Mouse (Mus musculus): ENCODE results near the gene Crip2. TPM values are rescaled to one million over a fixed set of nuclear protein-coding genes. Genes with fewer than 3 reads are reported as not detected.
A peak's percentile ranks its signal among the peaks of the same experiment; 100 is the strongest.

Crip2 gene
- total RNA-seq (2021): 10 to 100 TPM; 93.0 to 95.4 TPM

DNA sequence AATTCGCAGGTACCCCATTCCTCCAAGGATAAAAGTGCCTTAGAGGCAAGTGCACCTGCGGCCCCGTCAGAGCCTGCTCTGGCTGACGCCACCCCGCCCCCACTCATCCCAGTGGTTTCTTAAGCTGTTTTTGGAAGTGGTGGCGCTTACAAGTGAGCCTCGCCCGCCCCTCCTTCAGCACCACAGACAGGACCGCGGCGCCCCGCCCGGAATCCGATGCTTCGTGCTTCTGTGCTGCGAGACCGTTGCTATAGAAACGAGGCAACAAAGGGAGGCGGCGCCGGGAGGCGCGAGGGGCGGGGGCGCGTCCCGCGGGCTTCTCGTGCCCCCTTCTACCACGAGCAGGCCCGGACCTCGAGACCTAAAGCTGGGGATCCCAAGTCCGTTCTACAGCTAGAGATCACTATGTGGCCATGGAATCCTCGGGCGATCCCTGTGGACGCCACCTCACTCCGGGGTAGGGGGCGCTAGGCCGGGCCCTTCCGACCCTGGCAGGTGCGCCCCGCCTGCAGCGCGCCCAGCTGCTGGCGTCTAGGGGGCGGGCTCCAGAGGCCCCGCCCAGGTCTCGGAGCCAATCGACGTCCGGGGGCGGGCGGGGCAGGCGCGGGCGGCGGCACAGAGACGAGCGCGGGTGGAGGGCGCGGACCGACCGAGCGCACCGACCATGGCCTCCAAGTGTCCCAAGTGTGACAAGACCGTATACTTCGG lies at the start of gene Crip2:
Gene Crip2 (plus strand): TSS at position 329 of the 708 bp plus-strand sequence.
- DNase-seq: peak; percentile 89 to 91

DNA sequence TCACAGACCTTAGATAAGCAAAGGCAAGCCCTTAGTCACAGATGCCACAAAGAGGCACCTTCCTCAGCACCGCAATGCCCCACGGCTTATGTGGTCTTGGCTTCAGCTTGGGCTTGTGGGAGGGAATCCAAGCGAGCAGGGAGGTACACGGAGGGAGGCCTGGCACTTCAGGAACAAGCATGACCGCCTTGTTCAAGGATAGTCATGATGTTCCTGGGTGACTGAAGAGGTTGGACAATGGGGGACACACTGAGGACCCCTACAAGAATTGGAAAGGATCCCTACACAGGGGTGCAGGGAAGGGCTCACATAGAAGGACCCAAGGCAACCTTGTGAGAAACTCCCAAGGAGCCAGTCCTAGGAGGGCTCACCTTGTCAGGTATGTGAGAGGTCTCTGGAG lies 43.0 kb upstream of the Crip2 start:
- no peak for DNase-seq

DNA sequence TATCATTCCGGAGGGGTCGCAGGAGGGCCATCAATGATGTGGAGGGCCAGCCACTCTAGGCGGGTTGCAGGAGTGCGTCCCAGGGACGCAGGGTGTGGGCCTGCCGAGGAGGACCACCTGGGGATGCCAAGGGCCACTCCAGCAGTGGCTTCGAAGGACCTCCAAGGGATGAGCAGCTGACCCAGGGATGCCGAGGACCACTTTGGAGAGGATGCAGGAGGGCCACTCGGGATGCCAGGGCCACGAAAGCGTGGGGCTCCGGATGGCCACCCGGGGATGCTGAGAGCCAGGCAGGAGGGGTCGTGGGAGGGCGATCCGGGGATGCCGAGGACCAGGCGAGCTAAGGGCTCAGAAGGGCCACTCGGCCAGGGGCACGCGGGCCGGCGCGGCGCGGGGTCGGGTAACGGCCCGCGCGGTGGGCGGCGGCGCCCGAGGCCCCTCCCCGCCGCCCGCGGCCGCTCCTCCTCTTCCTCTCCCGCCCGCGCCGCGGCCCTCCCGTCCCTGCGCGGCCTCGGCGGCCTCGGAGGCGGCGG lies 42.2 kb upstream of the Crip2 start, which contains the start of gene Mta1:
Gene Mta1 (plus strand): TSS at position 530 of the 533 bp plus-strand sequence.
- no peak for DNase-seq

DNA sequence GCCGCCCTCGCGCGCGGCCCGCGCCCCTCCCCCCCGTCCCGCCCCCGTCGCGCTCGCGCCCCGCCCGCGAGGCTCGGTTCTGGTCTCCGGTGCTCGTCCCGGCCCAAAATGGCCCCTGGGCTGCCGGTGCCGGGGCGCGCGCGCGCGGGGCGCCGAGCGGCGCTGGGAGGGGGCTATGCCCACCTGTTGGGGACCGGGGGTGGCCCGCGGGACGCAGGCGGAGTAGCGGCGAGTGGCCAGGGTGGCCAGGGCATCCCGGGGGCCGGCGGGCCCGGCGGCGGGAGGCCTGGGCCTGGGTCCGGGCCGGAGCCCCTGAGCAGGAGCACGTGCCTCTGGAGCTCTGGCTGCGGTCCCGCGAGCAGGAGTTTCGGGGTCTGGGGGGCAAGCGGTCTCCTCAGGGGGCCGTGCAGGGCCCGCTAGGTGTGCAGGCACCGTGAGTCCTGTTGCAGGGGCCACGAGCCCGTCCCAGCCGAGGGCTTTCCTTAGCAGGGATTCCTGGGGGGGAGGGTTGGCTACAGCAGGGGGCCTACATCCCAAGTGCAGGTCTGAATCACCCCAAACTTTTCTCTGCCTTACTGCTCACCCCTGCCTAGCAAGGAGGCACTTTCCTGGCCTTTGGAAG lies 41.4 kb upstream of the Crip2 start:
- no peak for DNase-seq

- DNase-seq: no peak
Measured at GRCm38 (mm10) chr12:113099470-113100237, 40.4 kb upstream of the Crip2 start.

- DNase-seq: no peak
Measured at GRCm38 (mm10) chr12:113100448-113101076, 39.5 kb upstream of the Crip2 start.

DNA sequence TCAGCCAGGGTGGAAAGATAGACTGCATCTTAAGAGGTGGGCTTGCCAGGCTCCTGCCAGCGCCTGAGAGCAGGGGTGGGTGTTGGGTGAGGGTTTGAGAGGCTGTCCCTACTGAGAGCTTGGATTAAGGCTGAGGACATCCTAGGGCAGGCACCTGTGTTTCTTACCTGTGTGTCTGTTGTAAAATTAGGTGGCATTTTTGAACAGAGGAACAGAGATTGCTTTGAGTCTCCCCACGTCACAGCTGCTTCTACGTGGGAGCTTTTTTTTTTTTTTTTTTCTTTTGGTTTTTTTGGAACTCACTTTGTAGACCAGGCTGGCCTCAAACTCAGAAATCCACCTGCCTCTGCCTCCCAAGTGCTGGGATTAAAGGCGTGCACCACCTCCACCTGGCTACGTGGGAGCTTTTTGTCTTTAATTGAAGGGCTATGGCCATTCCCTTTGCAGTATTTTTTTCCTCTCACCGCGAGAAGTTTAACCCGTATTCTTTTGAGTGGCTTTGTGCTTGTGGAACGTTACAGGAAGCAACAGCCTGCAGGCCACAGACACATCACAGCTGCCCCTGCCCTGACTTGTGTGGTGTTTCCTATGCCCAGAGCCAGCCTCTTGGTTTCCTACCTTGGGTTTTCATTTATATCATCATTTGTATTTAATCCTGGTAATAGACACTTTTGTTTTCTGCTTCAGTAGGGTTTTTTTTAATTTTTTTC lies 38.6 kb upstream of the Crip2 start:
- DNase-seq: no peak

GRCm38 (mm10) chr12:113102461-113102860 lies 37.6 kb upstream of the Crip2 start:
- peak in 1 of 2 experiments; percentile 55 for DNase-seq

- no peak for DNase-seq
Measured at GRCm38 (mm10) chr12:113103846-113104451, 36.1 kb upstream of the Crip2 start.

GRCm38 (mm10) chr12:113106386-113106785 lies 33.6 kb upstream of the Crip2 start:
- no peak for DNase-seq

DNA sequence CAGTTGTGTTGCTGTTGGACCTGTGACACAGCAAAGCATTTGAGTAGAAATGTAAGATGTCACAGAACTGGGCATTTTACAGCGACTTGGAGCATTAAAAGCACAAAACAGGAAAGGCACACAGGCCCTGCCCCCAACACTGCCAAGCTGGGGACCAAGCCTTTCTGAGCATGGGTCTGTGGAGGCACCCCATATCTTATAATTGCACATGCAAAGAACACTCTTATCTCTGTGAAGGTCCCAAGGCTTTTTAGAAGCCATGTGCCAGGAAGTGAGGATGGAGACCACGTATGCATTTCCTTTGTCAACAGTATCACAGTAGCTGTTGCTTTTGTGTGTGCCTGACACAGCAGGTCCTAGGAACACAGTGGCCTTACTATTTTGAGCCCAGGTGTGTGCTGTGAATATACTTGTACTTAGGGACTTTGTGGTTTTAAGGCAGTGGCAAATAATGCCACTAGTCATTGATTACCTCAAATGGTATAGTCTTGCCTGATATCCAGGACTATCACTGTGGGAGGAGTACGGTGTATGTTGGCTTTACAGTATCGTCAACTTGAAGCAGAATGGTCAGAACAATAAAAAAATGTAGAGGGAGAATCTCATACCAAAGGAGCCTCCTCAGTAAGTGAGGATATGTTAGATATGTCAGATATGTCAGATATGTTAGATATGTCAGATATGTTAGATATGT lies 32.5 kb upstream of the Crip2 start:
- no peak for DNase-seq

GRCm38 (mm10) chr12:113108528-113109283 lies 31.3 kb upstream of the Crip2 start:
- no peak for DNase-seq

DNA sequence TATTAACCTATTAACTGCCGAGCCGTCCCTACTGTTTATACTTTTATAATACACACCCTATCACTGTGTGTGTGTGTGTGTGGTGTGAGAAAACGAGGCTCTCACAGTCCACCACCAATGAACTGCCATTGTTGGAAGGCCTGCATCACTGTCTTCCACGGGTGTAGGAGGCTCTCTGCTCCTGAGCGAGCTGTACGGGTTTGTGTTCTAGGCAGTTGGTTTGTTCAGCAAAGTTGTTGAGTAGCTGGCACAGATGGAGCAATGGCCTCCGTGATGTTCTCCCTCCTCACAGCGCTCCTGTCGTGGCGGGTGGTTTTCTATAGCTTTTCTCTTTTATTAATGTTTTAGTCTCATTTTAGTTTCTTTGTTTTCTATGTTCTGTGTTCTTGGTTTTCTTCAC lies 30.2 kb upstream of the Crip2 start:
- DNase-seq: no peak

DNA sequence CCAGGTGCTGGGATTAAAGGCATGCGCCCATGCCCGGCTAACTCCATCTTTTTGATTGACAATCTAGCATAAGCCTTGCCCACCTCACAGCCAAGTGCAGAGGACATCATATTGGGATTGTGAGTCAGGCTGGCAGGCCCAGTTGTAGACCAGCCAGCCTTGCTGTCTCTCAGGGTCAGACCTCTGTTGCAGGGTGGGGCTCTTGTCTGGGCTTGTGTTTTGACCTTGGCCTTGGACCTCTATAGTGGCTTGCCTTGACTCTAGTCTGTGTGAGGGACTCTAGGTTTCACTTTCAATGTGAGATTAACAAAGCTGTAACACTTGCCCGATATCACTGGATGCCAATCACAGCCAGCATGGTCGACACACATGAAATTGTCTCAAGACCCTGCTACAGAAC lies 25.9 kb upstream of the Crip2 start:
- no peak for DNase-seq

DNA sequence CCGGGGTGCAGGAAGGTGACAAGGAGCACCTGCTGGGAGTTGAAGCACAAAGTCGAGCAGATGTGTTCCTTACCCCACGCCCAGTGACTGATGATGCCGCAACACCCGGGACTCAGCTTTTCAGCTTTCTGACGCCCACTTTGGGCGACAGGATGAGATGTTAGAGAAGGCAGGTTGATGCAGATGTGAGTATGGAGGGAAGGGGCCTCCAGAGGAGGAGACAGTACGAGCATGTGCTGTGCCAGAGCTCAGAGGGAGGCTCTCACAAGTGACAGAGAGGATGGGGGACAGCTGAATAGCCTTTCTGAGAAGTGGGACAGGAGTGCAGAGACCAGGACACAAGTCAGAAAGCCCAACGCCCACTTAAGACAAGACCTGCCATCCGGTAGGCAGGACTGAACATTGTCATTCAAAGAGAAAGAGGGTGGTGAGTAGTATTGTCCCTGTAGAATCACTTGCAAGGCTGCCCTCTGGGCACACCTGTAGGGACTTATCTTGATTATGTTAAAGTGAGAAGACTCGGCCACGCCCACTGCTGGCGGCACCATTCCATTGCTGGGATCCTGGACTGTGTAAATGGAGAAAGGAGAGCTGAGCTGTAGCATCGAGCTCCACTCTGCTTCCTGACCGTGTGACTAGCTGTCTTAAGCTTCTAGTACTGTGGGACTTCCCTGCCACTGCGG lies 25.0 kb upstream of the Crip2 start:
- DNase-seq: no peak

DNA sequence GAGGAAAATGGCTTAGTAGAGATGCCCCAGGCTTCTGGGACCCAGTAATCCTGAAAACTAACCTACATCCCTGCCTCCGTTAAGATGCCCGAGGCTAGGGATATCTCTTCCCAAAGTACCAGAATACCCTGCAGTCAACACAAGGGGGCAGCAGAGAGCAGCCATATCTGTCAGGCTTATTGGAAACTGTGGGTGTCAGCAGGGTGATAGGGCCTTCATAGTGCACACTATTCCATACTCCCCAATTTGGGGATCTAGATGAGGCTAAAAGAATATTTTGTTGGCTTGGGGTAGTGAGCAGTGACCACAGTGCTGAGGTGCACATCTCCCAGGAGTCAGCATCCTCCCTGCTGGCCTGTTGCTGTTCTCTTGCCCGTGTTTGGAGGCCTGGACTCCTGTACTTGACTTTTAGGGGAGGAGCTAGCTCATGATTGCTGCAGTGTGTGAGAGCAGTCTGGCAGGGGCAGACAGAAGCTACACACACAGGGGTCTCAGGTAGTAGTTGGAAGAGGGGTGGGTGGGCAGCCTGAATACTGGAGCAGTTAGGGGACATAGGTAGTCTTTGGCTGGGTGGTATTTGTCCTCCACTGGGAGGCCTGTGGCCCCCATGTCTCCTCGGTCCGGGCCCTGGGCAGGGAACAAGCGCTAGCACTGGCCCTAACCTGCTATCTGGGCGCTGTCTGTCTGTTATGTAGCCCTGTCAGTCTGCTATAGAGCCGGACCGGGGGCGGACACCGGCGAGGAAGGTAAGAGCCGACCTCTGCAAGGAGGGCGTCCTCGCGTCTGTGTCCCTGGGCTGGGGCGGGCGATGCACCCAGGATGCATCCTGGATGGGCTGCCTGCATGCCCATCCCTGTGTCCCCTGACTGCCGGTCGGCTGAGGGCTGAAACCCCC lies 20.3 kb upstream of the Crip2 start:
- DNase-seq: peak; percentile 75 to 82

DNA sequence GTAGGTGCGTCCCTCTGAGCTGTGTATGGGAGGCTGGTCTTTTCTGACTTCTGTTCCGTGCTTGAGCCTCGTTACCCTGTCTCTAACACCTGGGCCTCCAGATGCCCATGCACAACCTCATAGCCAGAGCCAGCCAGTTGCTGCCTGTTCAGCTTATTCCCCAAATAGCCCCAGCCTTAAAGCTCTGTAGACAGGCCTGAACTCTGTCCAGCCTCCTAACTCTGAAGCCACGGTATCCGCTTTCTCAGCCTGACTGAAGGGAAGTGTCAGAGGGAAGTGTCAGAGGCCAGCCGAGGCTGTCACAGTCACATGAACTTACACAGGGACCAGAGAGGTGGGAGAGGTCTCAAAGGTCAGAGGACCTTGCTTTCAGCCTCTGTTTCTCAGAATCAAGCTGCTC lies 15.3 kb upstream of the Crip2 start:
- no peak for DNase-seq

DNA sequence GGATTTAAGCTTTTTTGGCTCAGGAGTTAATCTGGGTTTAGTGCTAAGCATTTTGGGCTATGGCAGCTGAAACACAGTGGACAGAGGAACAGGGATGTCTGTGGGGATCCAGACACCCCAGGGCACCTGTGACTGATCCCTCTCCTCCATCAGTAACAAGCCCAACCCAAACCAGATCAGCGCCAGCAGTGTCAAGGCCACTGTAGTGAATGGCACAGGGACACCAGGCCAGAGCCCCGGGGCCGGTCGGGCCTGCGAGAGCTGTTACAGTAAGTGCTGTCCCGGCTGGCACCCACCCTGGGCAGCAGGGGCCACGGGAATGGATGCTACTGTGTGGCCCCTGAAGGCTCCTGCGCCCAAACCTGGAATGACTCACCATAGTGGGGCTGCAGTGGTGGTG lies 9.3 kb upstream of the Crip2 start:
- no peak for DNase-seq

All from layer of hippocampus, postnatal 36 days (tissue).